Mouse (Mus musculus) kidney, adult 8-10 months (tissue): Measurements from ENCODE around the gene Tln1.
"Not testable (repeated sequence)": the region's sequence is repeated elsewhere in the genome, so short reads cannot be mapped to it uniquely, and the experiment has no call there.

ENCODE experiments used
- DNase-seq, 2 experiments: peaks; one replicate each; pipeline ENCODE4 v3.0.0; 2022

The Tln1 gene

GRCm38 (mm10) chr4:43561997-43562768 is at the start of gene Tln1, which contains the start of gene Creb3:
Gene Tln1, minus strand, starts transcription at chr4:43562691.
Gene Creb3, plus strand, starts transcription at chr4:43562332.
- DNase-seq, result peak; percentile 97

- no peak for DNase-seq
Measured at GRCm38 (mm10) chr4:43604751-43605685, 42.5 kb upstream of the Tln1 start.

- no peak for DNase-seq
Measured at GRCm38 (mm10) chr4:43604099-43604498, 41.6 kb upstream of the Tln1 start.

GRCm38 (mm10) chr4:43600195-43600934 is 37.9 kb upstream of the Tln1 start:
- no peak for DNase-seq

GRCm38 (mm10) chr4:43598650-43599380 is 36.3 kb upstream of the Tln1 start:
- no peak for DNase-seq

GRCm38 (mm10) chr4:43598200-43598599 is 35.7 kb upstream of the Tln1 start:
- DNase-seq, result no peak

GRCm38 (mm10) chr4:43596597-43596996 is 34.1 kb upstream of the Tln1 start:
- DNase-seq, result not testable (repeated sequence)

- no peak for DNase-seq
Measured at GRCm38 (mm10) chr4:43593453-43593852, 31.0 kb upstream of the Tln1 start.

GRCm38 (mm10) chr4:43591961-43592360 is 29.5 kb upstream of the Tln1 start:
- no peak for DNase-seq

- no peak for DNase-seq
Measured at GRCm38 (mm10) chr4:43591543-43591942, 29.1 kb upstream of the Tln1 start.

- peak in 1 of 2 experiments; percentile 37 for DNase-seq
Measured at GRCm38 (mm10) chr4:43587681-43588080, 25.2 kb upstream of the Tln1 start.

GRCm38 (mm10) chr4:43586411-43586810 is 23.9 kb upstream of the Tln1 start:
- peak; percentile 89 for DNase-seq

- DNase-seq, result no peak
Measured at GRCm38 (mm10) chr4:43585682-43586081, 23.2 kb upstream of the Tln1 start.

GRCm38 (mm10) chr4:43584444-43585416 is 22.2 kb upstream of the Tln1 start, which contains the start of gene Msmp:
Gene Msmp, minus strand, starts transcription at chr4:43584494.
- DNase-seq, result peak; percentile 54 to 65

- no peak for DNase-seq
Measured at GRCm38 (mm10) chr4:43583421-43583820, 20.9 kb upstream of the Tln1 start.

- no peak for DNase-seq
Measured at GRCm38 (mm10) chr4:43582241-43582640, 19.8 kb upstream of the Tln1 start.

GRCm38 (mm10) chr4:43581381-43581780 is 18.9 kb upstream of the Tln1 start:
- no peak for DNase-seq

- DNase-seq, result no peak
Measured at GRCm38 (mm10) chr4:43580721-43581120, 18.2 kb upstream of the Tln1 start.

- no peak for DNase-seq
Measured at GRCm38 (mm10) chr4:43579731-43580130, 17.2 kb upstream of the Tln1 start.

GRCm38 (mm10) chr4:43579256-43579655 is 16.8 kb upstream of the Tln1 start:
- no peak for DNase-seq
